Mouse (Mus musculus) kidney, adult 9 months (tissue): ENCODE data around the gene Ncbp3.

ENCODE experiments used
- DNase-seq: peaks from one replicate; pipeline ENCODE4 v3.0.0; 2022

Gene Ncbp3

DNA sequence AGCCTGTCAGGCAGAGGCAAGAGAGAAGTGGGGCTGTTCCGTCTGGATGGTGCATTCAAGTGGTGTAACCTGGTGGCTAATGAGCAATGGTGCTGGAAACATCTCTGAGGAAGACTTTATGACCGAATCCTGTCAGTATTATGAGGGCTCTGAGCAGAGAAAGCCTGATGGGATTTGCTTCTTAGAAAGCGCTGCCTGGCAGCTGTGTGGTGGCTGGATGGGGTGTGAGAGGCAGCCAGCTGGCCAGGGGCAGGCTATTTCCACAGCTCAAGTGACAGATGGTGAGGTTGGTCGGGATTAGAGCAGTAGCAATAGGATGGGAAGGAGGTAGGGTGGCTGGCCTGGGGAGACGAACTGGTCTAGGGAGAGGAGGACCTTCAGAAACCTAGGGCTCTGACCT, 16.0 kb upstream of the Ncbp3 start:
- DNase-seq = no peak

- DNase-seq = no peak
Measured at GRCm38 (mm10) chr11:73036077-73036476, 11.5 kb upstream of the Ncbp3 start.

DNA sequence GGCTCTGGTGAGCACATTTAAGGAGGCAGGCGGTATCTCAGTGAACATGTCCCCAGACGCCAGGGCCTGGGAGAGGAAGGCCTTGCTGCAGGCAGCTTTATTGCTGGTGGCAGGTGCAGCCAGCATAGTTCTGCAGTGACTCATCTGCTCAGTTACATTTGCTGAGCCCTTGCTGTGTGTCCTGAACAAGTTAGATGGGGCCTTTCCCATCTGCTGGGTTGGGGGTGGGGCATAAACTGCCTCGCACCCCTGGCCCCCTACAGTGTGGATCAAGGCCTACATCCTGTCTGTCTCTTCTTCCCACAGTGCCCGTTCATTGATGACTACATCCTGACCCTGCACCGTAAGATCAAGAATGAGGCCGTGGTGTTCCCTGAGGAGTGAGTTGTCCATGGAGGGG, 10.7 kb upstream of the Ncbp3 start:
- no peak for DNase-seq

DNA sequence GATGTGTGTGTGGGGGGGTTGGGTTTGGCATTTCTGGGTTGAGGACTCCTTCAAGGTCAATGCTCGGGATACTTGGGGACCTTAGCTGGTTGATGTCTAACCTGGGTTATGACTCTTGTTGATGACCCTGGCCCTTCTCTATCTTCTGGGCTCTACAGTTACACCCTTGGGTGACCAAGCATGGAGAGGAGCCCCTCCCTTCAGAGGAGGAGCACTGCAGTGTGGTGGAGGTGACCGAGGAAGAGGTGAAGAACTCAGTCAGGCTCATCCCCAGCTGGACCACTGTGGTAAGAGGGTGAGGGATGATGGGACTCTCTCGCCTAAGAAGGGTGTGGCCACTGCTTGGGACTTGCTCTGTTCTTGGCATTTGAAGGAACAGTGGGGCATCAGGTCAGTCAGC, 9.9 kb upstream of the Ncbp3 start:
- DNase-seq = peak; percentile 44

- peak; percentile 79 for DNase-seq
Measured at GRCm38 (mm10) chr11:73039102-73039799, 8.3 kb upstream of the Ncbp3 start.

DNA sequence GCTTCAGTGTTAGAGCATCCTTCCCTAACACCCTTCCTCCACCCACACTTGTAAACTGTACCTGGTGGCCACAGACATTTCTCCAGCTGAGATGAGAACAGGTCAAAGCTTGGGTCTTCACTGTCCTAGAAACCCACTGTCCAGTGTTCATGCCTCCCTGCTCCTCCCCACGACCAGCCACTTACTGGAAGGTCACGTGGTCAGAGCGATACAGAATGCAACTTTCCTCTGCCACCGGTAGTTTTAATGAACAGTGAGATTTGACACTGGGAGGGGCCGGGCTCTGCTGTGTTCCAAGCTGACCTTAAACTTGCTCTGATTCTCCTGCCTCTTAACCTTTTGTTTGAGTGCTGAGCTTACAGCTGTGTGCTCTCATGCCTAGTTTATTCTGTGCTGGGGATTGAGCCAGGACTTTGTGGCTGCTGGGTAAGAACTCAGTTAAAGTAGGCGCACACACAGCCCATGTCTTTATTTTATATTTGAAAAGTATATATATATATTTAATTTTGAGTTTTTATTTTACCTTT, 3.3 kb upstream of the Ncbp3 start:
- no peak for DNase-seq

DNA sequence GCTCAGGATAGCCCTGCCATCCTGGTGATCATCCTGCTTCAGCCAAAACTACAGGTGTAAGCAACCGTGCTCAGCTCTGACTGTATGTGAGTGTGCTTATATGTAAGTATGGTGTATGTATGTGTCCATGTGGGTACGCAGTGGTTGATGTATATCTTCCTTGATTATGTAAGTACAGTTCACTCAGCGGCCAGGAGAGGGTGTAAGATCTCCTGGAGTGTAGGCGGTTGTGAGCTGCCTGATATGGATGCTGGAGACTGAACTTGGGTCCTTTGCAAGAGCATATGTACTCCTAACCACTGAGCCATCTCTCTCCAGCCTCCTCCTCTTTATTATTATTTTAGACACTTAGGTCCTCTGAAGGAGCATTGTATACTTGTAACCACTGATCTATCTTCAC, 2.8 kb upstream of the Ncbp3 start:
- no peak for DNase-seq

DNA sequence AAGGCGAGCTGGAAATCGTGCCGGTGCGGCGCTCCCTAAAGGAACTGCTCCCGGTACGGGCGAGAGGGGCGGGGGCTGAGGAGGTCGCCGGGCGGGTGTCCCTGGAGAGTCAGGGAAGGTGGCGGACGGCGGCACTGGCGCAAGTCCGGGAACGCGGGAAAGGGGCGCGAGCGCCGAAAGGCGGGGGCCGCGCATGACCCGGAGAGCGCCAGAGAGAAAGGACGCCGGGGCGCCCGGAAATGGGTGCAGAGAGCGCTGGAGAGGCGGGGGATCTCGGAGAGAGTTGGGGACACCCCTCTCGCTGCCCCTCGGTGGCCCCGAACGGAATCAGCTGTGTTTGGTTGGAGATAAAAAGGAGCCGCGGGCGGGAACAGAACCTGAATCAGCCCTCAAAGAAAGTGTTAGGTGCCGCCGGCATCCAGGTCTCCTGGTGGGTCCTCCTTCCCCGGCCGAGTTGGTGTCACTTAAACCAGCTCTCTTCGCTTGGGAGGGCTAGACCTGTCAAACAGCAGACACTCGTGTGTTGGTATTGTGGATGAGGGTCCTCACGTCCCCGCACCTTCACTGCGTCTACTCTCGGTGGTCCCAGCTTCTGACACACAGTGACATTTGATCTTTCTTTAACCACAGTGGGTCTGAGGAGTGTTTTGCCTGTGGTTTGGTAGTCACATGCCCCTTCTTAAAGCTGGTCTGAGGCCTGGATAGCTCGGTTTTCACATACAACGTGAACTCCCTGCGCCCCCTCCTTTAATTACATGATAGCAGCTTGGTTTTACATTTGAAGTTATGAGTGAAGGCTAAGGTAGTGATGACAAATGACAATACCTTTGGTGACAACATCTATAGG, 670 bp downstream of the Ncbp3 start:
- no peak for DNase-seq

DNA sequence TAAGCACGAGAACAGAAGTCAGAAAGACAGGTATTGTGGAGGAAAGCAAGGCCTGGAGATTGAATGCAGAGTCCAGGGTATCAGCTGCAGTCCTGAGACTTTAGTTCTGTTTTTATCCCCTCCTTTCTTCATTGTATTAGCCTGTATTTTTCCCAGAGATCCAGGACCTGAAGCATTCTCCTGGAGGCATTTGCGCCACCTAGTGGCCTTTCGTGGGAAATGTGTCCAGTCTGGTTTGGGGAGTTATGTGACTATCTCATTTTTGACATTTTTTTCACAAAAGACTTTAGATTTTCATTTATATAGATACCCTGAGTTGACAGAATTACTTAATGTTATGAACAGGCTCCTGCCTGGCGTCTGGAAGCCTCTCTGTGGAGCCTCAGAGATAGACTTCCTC, 1.8 kb downstream of the Ncbp3 start:
- DNase-seq = peak; percentile 81

DNA sequence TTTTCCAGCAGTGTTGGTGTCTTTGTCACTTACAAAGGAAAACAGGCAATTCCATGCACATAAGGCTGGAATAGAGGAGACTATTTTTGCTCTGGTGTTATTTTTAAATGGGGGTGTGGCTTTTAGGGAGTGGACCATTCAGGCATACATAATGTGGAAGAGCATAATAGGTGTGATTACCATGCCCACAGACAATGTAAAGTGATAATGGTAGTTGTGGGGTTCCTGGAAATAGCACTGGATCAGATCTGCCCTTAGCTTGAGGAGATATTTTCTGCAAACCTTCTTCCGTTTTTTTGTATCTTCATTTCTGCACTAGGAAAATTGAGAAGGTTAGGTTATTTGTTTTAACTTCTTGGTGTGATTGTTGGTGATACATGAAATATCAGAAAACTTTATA, 5.2 kb downstream of the Ncbp3 start:
- no peak for DNase-seq

- no peak for DNase-seq
Measured at GRCm38 (mm10) chr11:73057701-73058100, 10.1 kb downstream of the Ncbp3 start.

DNA sequence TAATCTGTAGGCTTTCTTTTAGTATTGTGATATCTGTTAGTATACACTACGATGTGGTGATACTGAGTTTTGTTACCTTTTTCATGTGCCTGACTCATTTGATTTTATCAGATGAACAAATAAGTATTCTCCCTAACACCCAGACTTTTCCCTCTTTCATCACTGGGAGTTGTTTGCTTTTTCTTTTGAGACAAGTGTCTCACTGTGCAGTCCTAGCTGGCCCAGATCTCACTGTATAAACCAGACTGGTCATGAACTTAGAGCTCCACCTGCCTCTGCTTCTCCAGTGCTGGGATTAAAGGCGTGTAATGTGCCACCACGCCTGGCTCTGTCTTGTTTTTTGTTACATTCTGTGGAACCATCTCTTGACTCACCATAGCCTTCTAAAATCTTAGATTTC, 12.0 kb downstream of the Ncbp3 start:
- no peak for DNase-seq

DNA sequence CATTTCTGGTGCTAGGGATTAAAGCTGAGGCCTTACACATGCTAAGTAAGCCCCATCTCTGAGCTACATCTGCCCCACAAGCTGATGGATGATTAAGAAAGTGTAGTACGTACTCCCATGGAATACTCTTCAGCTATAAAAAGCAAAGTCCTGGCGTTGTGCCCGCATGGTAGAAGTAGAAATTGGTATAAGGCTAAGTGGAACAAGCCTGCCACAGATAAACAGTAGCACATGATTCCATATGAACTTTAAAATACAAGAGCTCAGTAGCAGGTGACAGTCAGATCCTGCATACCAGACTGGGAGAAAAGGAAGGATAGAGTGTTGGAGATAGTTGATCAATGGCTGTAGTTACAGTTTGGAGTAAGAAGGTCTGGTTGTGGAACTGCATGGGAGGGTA, 13.8 kb downstream of the Ncbp3 start:
- DNase-seq = no peak

DNA sequence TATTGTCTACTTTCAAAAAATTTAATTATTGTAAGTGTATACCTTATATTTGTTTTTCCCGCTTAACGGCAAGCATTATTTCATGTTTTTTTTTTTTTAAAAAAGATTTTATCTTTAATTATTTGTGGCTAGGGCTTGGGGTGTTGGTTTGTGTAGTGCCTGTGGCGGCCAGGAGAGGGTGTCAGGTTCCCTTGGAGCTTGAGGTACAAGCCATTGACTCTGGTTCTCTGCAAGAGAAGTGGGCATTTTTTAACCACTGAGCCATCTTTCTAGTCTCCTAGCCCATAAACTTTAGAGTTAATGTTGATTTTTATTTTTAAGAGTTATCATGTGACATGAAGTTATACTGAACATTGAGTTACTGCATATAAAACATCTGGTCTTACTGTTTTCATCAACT, 24.3 kb downstream of the Ncbp3 start:
- peak; percentile 48 for DNase-seq

GRCm38 (mm10) chr11:73076295-73076694, 28.7 kb downstream of the Ncbp3 start:
- DNase-seq = no peak

GRCm38 (mm10) chr11:73076733-73077132, 29.1 kb downstream of the Ncbp3 start:
- no peak for DNase-seq

GRCm38 (mm10) chr11:73077211-73077720, 29.7 kb downstream of the Ncbp3 start:
- no peak for DNase-seq

DNA sequence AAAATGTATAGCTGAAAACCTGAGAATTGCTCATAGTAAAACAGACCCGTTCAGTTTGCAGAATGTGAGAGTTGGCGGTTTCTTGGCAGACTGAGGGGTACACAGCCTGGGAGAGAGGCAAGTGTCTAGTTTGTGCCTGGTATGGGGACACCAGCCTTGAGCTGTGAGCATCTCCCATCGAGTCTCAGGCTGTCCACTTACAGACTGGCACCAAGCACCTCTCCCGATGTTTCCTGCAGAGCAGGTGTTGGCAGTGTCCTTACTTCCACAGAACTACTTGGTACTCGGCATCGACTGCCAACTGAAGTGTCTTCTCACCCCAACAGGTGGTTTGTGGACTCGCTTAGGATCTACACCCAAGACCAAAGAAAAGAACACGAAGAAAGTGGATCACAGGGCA, 31.0 kb downstream of the Ncbp3 start:
- no peak for DNase-seq

DNA sequence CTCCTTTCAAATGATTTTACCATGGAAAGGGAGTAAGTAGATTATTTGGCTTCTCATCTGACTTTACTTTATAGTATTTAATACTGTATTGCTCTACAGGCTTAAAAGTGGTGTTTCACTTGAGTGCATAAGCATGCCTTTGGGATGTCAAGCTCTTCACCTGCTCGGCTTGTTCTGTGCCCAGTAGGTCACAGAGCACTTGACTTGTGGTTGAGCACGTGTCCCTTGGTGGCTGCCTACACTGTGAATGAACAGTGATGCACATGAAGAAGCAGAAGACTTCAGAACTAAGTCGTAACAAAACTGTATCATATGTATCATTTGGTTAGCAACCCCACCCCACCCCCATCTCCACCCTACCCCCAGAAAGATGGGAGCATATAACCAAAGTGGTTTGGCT, 32.7 kb downstream of the Ncbp3 start:
- DNase-seq = peak; percentile 36

DNA sequence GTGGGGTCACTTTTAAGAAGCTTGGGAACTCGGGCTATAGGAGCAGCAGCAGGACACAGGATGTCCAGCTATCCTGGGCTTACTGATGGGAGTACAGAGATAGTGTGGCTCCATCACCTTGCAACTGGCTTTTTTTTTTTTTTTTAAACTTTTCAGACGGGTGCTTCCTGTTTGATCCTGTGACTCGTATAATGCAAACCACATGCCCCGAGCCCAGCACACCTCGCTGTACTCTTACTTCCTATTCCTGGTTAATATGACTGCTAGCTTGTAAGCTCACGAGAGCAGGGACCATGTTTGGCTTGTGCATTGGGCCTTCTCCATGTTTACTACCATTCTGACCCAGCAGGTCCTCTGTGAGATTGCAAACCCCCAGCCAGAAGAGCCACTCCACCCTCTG, 36.7 kb downstream of the Ncbp3 start:
- DNase-seq = no peak

DNA sequence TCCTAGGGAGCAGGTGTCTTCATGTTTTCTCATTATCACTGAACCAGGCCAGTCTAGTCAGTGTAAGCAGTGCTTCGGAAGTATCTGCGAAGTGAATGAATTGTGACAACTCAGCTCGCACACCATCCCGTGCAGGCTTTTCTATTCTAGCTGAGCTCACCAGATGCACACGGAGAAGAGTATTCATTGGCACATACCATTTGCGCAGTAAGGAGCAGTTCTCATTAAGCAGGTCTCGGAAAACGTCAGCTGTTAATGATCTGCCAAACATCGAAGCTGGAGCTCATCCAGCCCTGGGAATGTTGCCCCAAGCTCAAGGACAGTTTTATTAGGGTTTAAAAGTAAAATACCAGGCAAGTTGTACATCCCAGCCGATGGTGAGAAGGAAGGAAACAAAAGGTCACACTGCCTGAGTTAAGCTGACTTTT, 37.2 kb downstream of the Ncbp3 start:
- DNase-seq = peak; percentile 92

DNA sequence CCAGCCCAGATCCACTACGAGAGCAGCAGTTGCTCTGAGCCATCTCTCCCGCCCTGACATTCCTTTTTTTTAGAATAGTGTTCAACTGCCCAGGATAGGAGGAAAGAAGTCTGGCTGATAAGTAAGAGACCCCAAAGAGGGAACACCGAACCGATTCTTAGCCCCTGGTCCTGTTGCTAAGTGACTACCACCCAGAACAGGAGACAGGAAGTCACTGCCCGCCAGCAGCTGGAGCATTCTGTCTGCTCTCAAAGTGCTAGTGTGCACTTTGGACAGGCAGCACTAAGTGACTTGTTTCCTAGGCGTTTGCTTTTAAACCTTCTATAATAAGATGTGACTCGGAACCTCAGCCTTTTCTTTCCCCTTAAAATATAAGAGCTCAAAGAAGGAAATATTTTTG, 37.8 kb downstream of the Ncbp3 start:
- peak; percentile 51 for DNase-seq

GRCm38 (mm10) chr11:73087700-73088480, 40.3 kb downstream of the Ncbp3 start:
- no peak for DNase-seq
